In genomic region chr3:103280241-103280761, GRCm38 (mm10) we compare ENCODE assay signal across 8 mouse cellular contexts. TPM values are rescaled to one million over a fixed set of nuclear protein-coding genes. Genes with fewer than 3 reads are reported as not detected.
DNase-seq lines count a peak whose midpoint lies in the region; ATAC-seq and TF ChIP-seq lines count a peak whose summit lies in the region.

No protein-coding gene starts in this region.

- H3K4me1 ChIP-seq in kidney, adult 2 months (ENCODE audit: control insufficient read depth, insufficient read depth, low read length): peaks cover 5% of the 10 kb centered on the region; the same call in 1 of the 2 replicates
- H3K4me1 ChIP-seq in midbrain, postnatal 0 days (ENCODE audit: insufficient read depth, low read length): peaks cover 9% of the 10 kb centered on the region; the same call in 1 of the 2 replicates

- no peaks in the 10 kb centered on the region for H3K36me3 ChIP-seq in kidney, adult 2 months (ENCODE audit: control insufficient read depth, insufficient read depth, low read length)
- H3K36me3 ChIP-seq in midbrain, postnatal 0 days (ENCODE audit: insufficient read depth, low read length): no peaks in the 10 kb centered on the region

- TF ChIP-seq POLR2A in kidney, adult 2 months (IDR thresholded peaks at IDR 0.05; ENCODE audit: low read depth, low read length): no peak

- peak overlapping the region; percentile 97 for H3K9ac ChIP-seq in midbrain, postnatal 0 days (replicated peaks; ENCODE audit: low read length, poor library complexity, severe bottlenecking)

- no peaks in the 10 kb centered on the region for H3K9me3 ChIP-seq in midbrain, postnatal 0 days (ENCODE audit: low read length)

- DNase-seq in layer of hippocampus, adult 11-12 months (ENCODE audit: low spot score): peak; percentile 32
- DNase-seq in layer of hippocampus, adult 9-10 months (ENCODE audit: low spot score): no peak
- peak; percentile 20 for DNase-seq in embryo, embryonic 11.5 days (ENCODE audit: low read depth, low spot score)
- peak; percentile 36 to 43 for DNase-seq in gastrocnemius, postnatal 4 days (ENCODE audit: low spot score in 2 of 2)
- peak; percentile 52 for DNase-seq in kidney, adult 2 months
- DNase-seq in liver: peak; percentile 70
- DNase-seq in midbrain, postnatal 0 days (ENCODE audit: low spot score): peak; percentile 35
- DNase-seq in spleen, postnatal 36 days (ENCODE audit: low spot score in 2 of 2): peak; percentile 33 to 36

- peak overlapping the region; percentile 81 for H3K4me2 ChIP-seq in midbrain, postnatal 0 days (ENCODE audit: low read depth, low read length, poor library complexity, severe bottlenecking)

- H3K4me3 ChIP-seq in kidney, adult 2 months (ENCODE audit: insufficient read depth, low read depth, low read length): peak overlapping the region; percentile 95
- peak overlapping the region; percentile 70 for H3K4me3 ChIP-seq in midbrain, postnatal 0 days (ENCODE audit: low read depth, low read length)

- WGBS in kidney, adult 2 months: under 1% methylated on average over 36 of the region's 36 CpGs
- WGBS in midbrain, postnatal 0 days: 0% methylated on average over 31 of the region's 36 CpGs

- TF ChIP-seq CTCF in kidney, adult 2 months (conservative IDR thresholded peaks at IDR 0.05; ENCODE audit: insufficient read depth, insufficient read length, low read depth, low read length): no peak
- no peak for TF ChIP-seq CTCF in midbrain, postnatal 0 days (IDR thresholded peaks at IDR 0.05)

- H3K27ac ChIP-seq in kidney, adult 2 months (ENCODE audit: insufficient read depth, low read depth, low read length): peak overlapping the region; percentile 21; the same call in 1 of the 2 replicates
- peak overlapping the region; percentile 96 for H3K27ac ChIP-seq in midbrain, postnatal 0 days (ENCODE audit: low read depth, low read length)

- peak; percentile 61 for ATAC-seq in midbrain, postnatal 0 days (ENCODE audit: low FRiP score)

- H3K27me3 ChIP-seq in kidney, adult 2 months (replicated peaks; ENCODE audit: control insufficient read depth, insufficient read depth, low read length): no peaks in the 10 kb centered on the region
- H3K27me3 ChIP-seq in midbrain, postnatal 0 days (ENCODE audit: insufficient read depth, low read length): no peaks in the 10 kb centered on the region

RNA-seq across cellular contexts. Expression of gene Trim33, which starts 1.2 kb away (rescaled TPM):
- 10 to 100 TPM; 19.6 to 22.4 TPM for total RNA-seq in gastrocnemius, postnatal 4 days (2021)
- polyA plus RNA-seq in kidney, adult 2 months (2012; rRNA removed): 10.9 and 11.7 TPM in 2 replicates
- 55.1 and 64.3 TPM in 2 replicates for total RNA-seq in midbrain, postnatal 0 days (2014; rRNA removed)
- polyA plus RNA-seq in midbrain, postnatal 0 days (2015; fragmentation: Nextera tagmentation; extraction: Ambion mirVana): 13.2 and 20.9 TPM in 2 replicates
